Mouse (Mus musculus): ENCODE data around the gene Pla2g7. TPM values are rescaled to one million over a fixed set of nuclear protein-coding genes. Genes with fewer than 3 reads are reported as not detected.

The Pla2g7 gene
- polyA plus RNA-seq, 1 experiment, result not detected

DNA sequence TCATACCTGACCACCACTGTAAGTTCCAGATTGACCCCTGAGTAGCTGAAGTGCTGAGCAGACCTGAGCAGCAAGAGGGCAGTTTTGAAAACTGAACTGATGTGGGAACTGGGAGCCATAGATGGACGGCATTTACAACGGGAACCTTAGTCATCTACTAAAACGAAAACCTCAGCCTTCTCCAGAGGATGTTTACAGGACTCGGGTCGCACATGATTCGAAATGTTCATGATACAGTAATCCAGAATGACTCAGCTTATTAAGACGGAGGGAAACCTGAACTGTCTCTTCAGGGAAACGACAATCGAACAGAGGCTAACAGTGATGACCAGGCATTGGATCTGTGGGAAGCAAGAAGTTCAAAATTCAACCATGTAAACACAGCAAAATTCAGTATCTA is 51.3 kb downstream of the Pla2g7 start:
- no peak for TF ChIP-seq GATA1 (IDR thresholded peaks at IDR 0.05; ENCODE audit: low read length)

DNA sequence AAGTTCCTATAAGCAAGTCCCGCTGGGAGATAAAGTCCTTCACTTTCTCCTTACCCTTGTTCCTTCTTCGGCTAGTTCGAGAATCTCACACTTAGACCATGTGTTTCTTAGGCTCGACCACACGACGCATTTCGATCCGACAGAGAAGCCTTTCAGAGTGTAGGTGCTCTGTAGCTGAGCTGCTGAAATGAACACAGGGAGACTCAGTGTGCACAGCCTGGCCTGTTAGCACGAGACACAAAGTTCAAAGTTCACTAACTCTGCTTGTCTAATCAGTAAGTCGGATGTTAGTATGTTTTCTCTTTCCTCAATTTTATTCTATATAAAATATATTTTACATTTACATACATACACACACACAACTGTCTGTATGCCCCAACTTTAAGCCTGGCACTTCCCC is 54.2 kb downstream of the Pla2g7 start:
- no peak for TF ChIP-seq GATA1 (IDR thresholded peaks at IDR 0.05; ENCODE audit: low read length)

DNA sequence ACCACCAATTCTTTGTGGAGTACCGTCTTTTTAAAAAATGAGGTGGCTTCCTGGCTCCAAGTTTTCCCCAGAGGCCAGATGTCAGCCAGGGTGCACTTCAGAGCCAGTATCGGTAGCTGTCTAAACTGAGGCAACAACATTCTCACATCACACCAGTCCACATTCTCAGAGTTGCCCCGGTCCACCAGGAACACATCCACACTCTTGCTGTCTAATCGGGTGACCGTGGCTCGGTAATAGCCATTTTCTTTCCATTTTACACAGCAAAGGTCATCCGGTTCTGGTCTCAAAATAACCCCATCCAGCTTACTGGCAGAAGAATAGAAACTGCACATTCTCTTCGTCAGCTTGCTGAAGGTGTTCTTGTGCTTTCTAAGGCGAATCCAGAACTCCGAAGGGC is 60.3 kb downstream of the Pla2g7 start:
- TF ChIP-seq GATA1 (IDR thresholded peaks at IDR 0.05; ENCODE audit: low read length), result no peak

DNA sequence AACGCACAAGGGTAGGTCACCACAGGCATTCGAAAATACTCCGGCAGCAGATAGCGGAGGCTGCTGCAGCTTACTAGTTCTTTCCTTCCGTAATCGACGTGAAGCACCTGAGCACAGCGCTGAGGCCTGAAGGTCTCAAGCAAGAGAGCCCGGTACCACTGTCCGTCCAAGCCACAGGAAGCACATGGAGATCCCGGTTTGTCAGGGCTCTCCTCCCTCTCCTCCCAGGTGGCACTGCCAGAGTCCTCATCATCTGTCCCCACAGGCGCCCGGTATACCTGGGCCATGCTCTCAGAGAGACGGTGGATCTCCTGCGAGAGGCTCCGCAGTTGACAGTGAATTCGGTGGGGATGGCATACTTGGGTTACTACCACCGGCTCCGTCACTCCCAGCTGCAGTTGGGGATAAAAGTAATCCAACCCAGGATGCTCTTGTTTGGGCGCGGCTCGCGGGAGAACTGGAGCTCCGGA is 61.2 kb downstream of the Pla2g7 start:
- TF ChIP-seq GATA1 (IDR thresholded peaks at IDR 0.05; ENCODE audit: low read length), result no peak

DNA sequence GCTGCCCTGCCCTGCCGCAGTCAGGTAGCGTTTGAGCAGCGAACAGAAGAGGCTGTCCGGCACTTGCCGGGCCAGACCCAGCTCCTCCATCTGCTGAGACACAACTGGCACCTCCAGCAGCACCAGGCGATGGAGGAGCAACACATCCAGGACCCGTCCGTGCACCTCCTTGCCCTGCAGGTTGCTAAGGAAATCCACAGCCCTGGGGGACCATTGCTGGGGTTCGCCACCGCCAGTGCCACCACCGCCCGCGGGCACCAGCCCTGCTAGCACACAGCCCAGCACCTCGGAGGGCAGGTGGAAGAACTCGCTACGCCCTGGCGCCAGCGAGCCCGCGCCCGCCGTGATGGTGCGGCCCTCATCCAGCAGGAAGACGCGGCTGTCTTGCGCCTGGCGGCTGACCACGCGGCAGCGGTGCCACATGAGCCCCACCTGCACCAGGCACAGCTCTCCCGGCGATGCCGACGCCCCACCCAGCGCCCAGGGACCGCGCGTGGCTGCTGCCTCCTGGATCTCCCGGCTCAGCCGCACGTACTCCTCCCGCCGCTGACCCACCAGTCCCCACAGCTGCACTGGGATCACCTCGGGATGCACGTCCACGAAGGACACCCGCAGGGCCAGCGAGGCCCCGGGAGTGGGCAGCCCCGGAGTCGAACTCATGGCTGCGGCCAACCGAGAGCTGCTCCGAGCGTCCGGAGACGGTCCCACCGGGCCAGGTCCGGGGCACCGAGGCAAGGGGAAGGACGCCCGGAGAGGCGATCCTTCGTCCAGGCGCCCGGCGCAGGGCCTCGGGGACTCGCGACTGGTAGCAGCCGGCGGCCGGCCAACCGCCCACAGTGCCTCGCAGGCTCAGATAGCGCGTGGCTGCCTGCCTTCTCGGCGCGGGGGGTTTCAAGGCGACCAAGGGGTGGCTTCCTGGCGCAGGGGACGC is 61.9 kb downstream of the Pla2g7 start, which contains the start of gene Tdrd6:
Tdrd6 (minus strand) TSS at position 804 of the 931 bp plus-strand sequence.
- no peak for TF ChIP-seq GATA1 (IDR thresholded peaks at IDR 0.05; ENCODE audit: low read length)

DNA sequence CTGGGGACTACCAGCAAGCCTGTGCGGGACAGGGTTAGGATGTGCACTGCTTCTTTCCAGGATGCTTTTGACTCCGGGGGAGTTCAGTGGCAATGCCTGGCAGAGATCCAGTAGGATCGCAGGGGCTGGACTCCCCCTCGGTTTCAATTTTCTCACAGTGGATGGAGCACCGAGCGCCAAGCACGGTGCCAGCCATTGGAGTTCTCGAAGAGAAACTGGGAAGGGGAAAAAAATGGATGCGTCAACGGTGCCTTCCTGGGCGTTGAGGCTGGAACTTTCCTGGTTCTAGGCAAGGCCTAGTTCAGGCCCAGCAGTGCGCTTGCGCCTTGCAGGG is 62.5 kb downstream of the Pla2g7 start:
- TF ChIP-seq GATA1 (IDR thresholded peaks at IDR 0.05; ENCODE audit: low read length), result no peak

DNA sequence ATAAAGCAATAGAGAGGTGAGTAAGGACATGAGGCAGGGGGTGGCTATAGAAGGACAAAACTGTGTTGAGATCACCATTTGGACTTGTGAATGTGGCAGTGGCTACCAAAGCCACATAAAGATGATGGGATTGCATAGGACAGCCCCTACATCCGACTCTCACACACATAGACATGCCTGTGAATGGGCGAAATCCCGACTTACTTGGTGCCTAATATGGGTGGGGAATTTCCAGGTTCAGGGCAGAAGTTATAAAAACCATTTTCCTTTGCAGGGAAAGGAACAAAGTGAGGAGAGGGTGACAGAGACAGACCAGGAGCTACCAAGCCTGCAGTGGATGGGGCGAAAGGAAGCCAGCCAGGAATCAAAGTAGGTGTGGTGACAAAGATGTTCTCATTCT is 69.2 kb downstream of the Pla2g7 start:
- no peak for TF ChIP-seq GATA1 (IDR thresholded peaks at IDR 0.05; ENCODE audit: low read length)

DNA sequence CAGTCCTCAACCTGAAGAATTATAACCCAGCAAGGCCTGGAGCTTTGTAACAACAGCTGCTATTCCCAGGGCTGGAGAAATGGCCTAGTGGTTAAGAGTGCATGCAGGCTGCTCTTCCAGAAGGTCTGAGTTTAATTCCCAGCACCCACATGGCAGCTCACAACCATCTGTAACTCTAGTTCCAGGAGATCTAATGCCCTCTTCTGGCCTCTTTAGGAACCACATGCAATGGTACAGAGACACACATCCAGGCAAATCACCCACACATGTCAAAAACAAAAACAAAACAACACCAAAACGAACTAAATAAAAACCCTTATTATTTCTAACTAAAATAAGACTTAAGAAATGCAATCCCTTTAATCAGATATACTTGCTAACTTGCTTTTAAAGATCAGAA is 72.9 kb downstream of the Pla2g7 start:
- no peak for TF ChIP-seq GATA1 (IDR thresholded peaks at IDR 0.05; ENCODE audit: low read length)

DNA sequence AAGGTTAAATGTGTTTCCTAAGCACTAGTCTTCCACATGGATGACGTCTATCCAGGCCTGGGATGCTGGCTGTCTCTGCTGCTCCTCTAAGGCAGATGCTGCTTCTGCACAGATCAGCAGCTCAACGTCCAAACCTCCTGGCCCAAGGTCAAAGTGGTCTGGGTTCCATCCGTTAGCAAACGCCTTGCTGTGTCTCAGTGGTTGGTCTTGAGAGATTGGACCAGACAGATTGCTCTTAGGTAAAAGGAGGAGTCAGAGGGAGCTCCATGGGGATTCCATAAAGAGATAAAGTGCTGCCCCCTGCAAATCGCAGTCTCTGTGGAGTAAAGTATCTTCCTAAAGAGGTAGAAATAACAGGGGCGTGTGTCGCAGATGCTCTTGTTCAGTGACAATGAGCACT is 75.3 kb downstream of the Pla2g7 start:
- no peak for TF ChIP-seq GATA1 (IDR thresholded peaks at IDR 0.05; ENCODE audit: low read length)

DNA sequence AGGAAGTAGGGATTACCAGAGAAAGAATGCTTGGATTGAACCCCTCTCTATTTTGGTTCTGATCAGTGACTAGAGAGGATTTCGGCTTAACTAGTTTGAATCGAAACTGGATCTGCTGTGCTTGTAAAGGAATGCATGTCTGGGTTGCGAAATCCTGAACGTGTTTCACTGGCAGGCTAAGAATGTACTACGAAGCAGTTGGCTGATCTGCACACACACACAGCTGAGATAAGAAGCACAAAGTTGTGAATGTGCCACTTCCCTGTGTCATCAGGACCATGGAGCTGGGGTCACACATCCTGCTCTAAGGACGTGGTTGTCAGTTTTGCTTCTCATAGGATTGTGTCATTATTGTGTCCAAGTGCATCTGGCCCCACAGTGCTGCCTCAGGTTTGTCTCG is 76.5 kb downstream of the Pla2g7 start:
- no peak for TF ChIP-seq GATA1 (IDR thresholded peaks at IDR 0.05; ENCODE audit: low read length)

DNA sequence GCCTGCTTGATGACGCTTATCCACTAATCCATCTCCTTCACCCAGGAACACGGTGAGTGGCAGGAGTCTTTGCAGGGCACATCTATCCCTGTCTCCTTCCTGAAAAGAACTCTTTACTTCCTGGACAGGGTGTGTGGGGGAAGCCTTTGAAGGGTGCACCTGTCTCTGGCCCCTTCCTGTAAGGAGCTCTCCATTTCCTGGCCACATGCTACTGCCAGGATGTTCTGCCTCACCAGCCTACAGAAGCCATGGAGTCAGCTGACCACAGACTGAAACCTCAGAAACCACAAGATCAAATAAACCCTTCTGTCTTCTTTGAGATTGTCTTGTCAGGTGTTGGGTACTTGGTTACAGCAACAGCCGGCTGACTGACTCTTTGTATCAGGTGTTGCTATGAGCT is 77.2 kb downstream of the Pla2g7 start:
- TF ChIP-seq GATA1 (IDR thresholded peaks at IDR 0.05; ENCODE audit: low read length), result no peak

DNA sequence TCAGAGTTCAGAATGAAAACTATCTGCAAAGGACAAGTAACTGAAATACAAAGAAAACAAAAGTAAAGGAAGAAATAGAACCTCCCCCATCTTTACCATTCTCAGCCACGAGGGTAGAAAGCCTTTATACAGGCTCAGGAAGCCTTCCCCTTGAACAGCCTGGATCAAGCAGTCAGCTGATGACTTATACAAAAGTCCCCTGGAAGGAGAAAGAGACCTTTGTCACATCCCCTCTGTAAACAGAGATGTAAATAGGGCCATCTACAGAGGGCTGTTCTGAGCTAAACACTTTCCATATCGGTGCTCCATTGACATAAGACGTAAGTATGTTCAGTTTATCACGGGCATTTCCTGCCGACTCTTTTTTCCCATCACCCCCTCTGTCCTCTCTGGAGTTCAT is 79.0 kb downstream of the Pla2g7 start:
- TF ChIP-seq GATA1 (IDR thresholded peaks at IDR 0.05; ENCODE audit: low read length), result no peak

DNA sequence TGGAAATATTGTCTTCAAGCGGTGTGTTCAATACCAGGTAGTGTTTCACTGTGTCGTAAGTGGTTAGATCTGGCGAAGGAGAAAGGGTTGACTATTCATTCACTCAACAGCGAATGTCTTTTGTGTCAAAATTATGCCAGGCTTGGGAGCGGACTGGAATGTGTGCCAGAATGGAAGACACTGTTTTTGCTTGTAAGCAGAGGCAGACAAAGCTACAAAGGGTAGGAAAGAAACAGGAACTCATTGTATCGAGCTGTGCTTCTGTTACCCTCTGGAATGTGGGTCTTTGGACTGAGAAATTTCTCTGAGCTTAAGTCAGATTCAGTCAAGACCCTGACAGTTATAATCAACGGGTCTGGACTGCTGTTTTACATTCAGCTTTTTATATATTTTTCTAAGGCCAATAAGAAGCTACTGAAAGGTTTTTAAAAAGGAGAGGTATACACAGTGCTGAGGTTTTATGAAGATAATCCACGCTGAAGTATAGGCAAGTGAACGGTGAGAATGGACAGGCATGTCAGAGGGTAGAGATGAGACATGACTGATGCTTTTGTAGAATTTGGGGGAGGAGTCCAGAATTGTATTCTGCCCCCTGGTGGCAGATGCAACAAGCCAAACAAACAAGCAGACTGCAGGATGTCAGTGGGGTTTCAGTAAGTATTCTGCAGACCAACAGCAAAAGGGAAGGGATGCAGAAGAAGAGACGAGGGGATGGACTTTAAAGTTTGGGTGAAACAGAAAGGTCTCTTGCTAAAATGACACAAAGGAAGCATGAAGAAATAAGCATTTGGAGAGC is 81.9 kb downstream of the Pla2g7 start:
- no peak for TF ChIP-seq GATA1 (IDR thresholded peaks at IDR 0.05; ENCODE audit: low read length)

DNA sequence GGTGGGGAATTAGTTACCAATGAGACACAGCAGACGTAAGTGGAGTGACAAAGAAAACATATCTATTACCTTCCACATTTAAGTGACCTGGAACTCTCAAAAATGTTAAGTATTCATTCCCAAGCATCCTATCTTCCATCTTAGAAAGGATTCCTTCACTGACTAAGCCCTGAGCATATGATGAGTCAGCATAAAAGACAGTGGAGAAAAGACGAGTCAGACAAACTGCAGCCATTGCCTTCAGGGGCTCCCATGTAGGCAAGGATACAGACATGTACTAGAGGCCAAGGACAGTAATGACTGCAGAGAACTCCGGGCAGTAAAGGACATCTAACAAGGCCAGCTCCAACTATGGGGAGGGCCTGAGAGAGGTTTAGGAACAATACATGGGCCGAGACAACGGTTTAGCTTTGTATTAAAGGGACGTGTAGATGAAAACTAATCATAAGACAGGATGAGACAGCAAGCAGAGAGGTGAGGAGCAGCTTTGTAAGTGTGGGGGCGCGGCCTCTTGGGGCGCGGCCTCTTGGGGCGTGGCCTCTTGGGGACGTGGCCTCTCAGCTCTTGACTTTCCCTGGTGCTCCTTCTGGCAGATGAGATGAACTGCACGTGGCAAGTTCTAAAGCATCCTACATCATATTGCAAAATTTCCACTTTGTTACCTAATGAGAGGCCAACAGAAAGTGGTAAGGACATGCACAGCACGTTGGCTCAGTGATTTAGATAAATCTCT is 83.6 kb downstream of the Pla2g7 start:
- no peak for TF ChIP-seq GATA1 (IDR thresholded peaks at IDR 0.05; ENCODE audit: low read length)

Other genes starting within 250 kb of the Pla2g7 start
- gene Adgrf5, start 207.6 kb upstream of the Pla2g7 start, polyA plus RNA-seq (2012), result not detected in 2 replicates
- not detected in 2 replicates for gene Mep1a, start 65.3 kb upstream of the Pla2g7 start, polyA plus RNA-seq (2012)
- not detected in 2 replicates for gene Ankrd66, start 24.5 kb upstream of the Pla2g7 start, polyA plus RNA-seq (2012)
- not detected in 2 replicates for gene Tdrd6, start 62.2 kb downstream of the Pla2g7 start, polyA plus RNA-seq (2012)
- not detected in 2 replicates for gene Slc25a27, start 99.1 kb downstream of the Pla2g7 start, polyA plus RNA-seq (2012)
- gene Cyp39a1, start 99.3 kb downstream of the Pla2g7 start, polyA plus RNA-seq (2012), result not detected in 2 replicates
- gene Rcan2, start 233.3 kb downstream of the Pla2g7 start, polyA plus RNA-seq (2012), result not detected in 2 replicates

Data from G1E-ER4 (cell line).